Mouse (Mus musculus) ovary, adult 18-20 months (tissue): ENCODE measurements around the gene Klhl5.

Experiments used
- DNase-seq: peaks from one replicate; pipeline ENCODE4 v3.0.0; 2022; ENCODE audit warnings: low spot score, mixed read lengths

Gene Klhl5

GRCm38 (mm10) chr5:65199346-65200128, 92.2 kb downstream of the Klhl5 start, which contains the start of gene Wdr19:
TSS of gene Wdr19 (plus strand) at chr5:65199696.
- peak; percentile 99 for DNase-seq

DNA sequence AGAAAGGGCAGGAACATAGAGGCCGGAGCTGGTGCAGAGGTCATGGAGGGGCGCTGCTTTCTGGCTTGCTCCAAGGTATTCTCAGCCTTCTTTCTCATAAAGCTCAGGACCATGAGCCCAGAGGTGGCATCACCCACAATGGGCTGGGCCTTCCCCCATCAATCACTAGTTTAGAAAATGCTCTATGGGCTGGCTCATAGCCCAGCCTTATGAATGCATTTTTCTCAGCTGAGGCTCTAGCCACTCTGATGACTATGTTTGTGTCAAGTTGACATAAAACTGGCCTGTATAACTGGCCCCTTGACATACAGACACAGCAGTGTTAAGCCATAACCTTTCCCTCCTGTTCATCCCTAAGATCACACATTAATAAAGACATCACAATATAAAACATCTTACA, 97.4 kb downstream of the Klhl5 start:
- DNase-seq, result no peak

- DNase-seq, result no peak
Observed at GRCm38 (mm10) chr5:65213321-65213720, 106.0 kb downstream of the Klhl5 start.
